Mouse (Mus musculus): ENCODE measurements at regions not wholly inside any gene's neighbourhood (a gene's known extent, or its start where the extent isn't known, plus 50 kb on each side); places are given as distances from the start of the nearest gene placed in this dataset.

DNA sequence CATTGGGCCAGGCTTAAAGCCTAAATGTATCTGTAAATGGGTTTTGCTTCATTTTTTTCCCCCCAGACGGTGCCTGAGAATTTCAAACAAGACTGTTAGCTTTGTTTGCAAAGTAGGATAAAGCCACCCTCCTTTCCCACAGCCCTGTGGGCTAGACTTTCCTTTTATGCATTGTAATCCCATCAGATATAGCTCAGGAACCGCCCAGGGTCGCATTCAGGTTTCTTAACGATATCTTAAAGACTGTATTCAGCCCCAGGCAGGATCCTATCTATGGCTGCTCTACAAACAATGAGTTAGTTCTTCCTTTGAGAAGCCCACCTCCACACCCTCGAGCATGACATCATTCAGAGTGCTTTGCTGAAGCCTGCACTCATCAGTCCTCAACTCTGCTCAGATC lies 509.2 kb downstream of the Plekhb2 start:
- TF ChIP-seq CHD2 (IDR thresholded peaks at IDR 0.05; ENCODE audit: low read depth, low read length) = no peak
- no peak for TF ChIP-seq HCFC1 (IDR thresholded peaks at IDR 0.05; ENCODE audit: borderline replicate concordance, insufficient read depth, low read length)
